Mouse (Mus musculus) olfactory bulb, adult 2 months (tissue): ENCODE measurements around the gene Scrg1. TPM values are rescaled to one million over a fixed set of nuclear protein-coding genes. Genes with fewer than 3 reads are reported as not detected.

ENCODE experiments used
- H3K27ac ChIP-seq: fragments of 200-500 bp; 2 replicates; pipeline ENCODE4 v1.5.1; 2012; ENCODE audit warnings: low read depth, low read length; ENCODE audit not compliant: insufficient read depth
- H3K4me1 ChIP-seq: fragments of 200-500 bp; 2 replicates; pipeline ENCODE4 v1.6.1; 2012; ENCODE audit warnings: low read length; ENCODE audit not compliant: control insufficient read depth, insufficient read depth
- H3K4me3 ChIP-seq: fragments of 200-500 bp; 2 replicates; pipeline ENCODE4 v1.5.1; 2012; ENCODE audit warnings: mild to moderate bottlenecking, low read depth, low read length, moderate library complexity; ENCODE audit not compliant: insufficient read depth
- CTCF ChIP-seq: fragments of 200-500 bp; IDR thresholded peaks from 2 replicates; pipeline ENCODE4 v1.5.1; 2012; ENCODE audit warnings: low read depth, mild to moderate bottlenecking, low read length, moderate library complexity; ENCODE audit not compliant: insufficient read depth
- POLR2A ChIP-seq: fragments of 200-500 bp; IDR thresholded peaks from 2 replicates; pipeline ENCODE4 v1.6.1; 2012; ENCODE audit warnings: mild to moderate bottlenecking, low read depth, low read length, moderate library complexity; ENCODE audit not compliant: insufficient read depth
- WGBS: fragments of 180-500 bp; shearing (Covaris S2); methylation state at CpG from one replicate; pipeline ENCODE4 v1.1.7; 2018; 5-methylcytosine and 5-hydroxymethylcytosine counted together
- polyA plus RNA-seq: library from polyadenylated mRNA; stranded (reverse); fragments of >200 nt; gene quantifications from 2 replicates; pipeline ENCODE4 v1.2.4, GENCODE M21; 2012; ENCODE audit warnings: low replicate concordance; ENCODE audit not compliant: missing spikeins, insufficient read depth, insufficient read length

Scrg1 gene
- not detected in 2 replicates for polyA plus RNA-seq

DNA sequence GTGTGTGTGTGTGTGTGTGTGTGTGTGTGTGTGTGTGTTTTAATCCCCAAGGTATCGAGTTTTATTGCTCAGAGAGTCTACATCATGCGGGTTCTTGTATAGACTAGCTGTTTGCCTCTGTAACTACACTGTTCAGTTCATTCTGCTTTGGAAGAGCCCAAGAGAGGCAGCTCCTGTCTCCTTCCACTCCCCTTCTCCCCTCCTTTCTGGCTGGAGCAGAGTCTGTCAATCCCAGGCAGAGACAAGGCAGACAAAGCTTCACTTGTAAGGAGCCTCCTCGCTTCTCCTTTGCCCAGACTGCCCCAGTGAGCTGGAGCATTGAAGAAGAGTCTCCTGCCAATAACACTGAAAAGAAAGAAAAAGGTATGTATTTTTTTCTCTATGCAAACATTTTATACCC is at the start of gene Scrg1:
Scrg1 (plus strand) TSS at position 159 of the 400 bp plus-strand sequence.
- H3K27ac ChIP-seq: peak within 1 kb of the TSS; percentile 70; the same call in 1 of the 2 replicates
- H3K4me3 ChIP-seq: no peak within 1 kb of the TSS
- 75% methylated on average over 3 of the region's 3 CpGs for WGBS

DNA sequence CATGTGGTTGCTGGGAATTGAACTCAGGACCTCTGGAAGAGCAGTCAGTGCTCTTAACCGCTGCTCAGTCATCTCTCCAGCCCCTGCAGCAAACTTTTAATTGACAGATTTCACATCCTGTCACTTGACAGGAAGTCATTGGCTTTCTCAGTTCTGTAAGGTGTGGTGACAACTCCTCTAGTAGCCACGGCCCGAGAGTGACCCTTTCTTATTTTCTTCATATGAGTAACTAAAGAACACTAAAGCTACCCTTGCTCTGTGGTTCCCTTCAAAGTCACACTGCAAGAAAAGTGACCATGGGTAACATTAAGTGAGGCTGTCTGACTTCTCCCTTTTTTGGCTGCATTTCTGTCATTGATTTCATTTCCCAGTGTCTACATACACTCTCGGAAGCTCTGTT is 49.4 kb upstream of the Scrg1 start:
- WGBS: 95% methylated on average over 4 of the region's 4 CpGs
- H3K4me3 ChIP-seq: no peak overlapping the region
- TF ChIP-seq CTCF: no peak
- no peak for TF ChIP-seq POLR2A
- H3K27ac ChIP-seq: no peak overlapping the region
- H3K4me1 ChIP-seq: peaks cover 3% of the 10 kb centered on the region; the same call in 1 of the 2 replicates

More for the DNA sequence above, at the start of gene Scrg1:
- TF ChIP-seq CTCF (no peak), POLR2A (no peak)
- no peaks in the 10 kb centered on the region for H3K4me1 ChIP-seq

- no peak overlapping the region for H3K4me3 ChIP-seq
- 64% methylated on average over 2 of the region's 2 CpGs for WGBS
- peaks cover 3% of the 10 kb centered on the region; the same call in 1 of the 2 replicates for H3K4me1 ChIP-seq
- no peak overlapping the region for H3K27ac ChIP-seq
- TF ChIP-seq POLR2A (no peak), CTCF (no peak)
Measured at GRCm38 (mm10) chr8:57409333-57409732, 46.4 kb upstream of the Scrg1 start.

GRCm38 (mm10) chr8:57409779-57410472 is 45.8 kb upstream of the Scrg1 start:
- TF ChIP-seq POLR2A: no peak
- TF ChIP-seq CTCF: no peak
- Histone ChIP-seq H3K27ac (no peak overlapping the region), H3K4me3 (no peak overlapping the region), H3K4me1 (peaks cover 3% of the 10 kb centered on the region; the same call in 1 of the 2 replicates)
- 32% methylated on average over 15 of the region's 15 CpGs for WGBS

- no peak for TF ChIP-seq POLR2A
- TF ChIP-seq CTCF: no peak
- H3K4me1 ChIP-seq: peaks cover 3% of the 10 kb centered on the region; the same call in 1 of the 2 replicates
- WGBS: 30% methylated on average over 16 of the region's 16 CpGs
- H3K4me3 ChIP-seq: no peak overlapping the region
- H3K27ac ChIP-seq: no peak overlapping the region
Measured at GRCm38 (mm10) chr8:57410473-57410863, 45.3 kb upstream of the Scrg1 start.

DNA sequence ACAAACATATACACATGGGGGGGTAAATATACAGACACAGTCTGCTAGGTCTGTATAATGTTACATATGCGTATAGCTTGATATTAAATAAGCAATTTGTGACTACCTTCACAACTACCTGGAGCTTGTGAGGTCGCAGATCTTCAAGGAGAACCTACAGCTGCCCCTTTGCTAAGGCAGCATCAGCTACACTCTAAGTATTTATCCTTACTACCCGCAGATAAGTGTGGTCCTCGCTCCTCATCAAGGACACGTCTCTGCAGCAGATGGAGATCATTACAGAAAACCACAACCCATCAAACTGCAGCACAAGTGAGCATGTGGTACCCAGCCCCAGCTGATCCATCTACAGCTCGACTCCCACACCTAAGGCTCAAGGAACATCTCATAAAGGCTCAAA is 44.4 kb upstream of the Scrg1 start:
- H3K4me3 ChIP-seq: no peak overlapping the region
- WGBS: 92% methylated on average over 6 of the region's 6 CpGs
- no peak for TF ChIP-seq CTCF
- TF ChIP-seq POLR2A: no peak
- no peak overlapping the region for H3K27ac ChIP-seq
- peaks cover 3% of the 10 kb centered on the region; the same call in 1 of the 2 replicates for H3K4me1 ChIP-seq

DNA sequence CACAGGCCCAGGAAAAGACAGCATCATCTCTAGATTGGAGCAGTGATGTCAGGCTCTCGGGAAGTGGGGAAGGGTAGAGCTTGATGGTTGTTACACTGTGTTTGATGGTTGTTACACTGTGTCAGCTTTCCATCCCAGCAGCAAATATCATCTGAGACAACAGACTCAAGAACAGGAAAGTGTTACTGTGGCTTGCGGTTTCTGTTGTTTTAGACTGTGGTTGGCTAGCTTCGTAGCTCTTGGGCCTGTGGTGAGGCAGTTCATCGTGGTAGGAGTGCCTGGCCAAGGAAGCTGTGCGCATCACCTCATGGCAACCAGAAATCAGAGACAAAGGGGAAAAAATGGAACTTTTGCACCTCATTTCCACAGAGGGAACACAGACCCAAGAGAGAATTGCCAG is 38.9 kb upstream of the Scrg1 start:
- Histone ChIP-seq H3K4me3 (no peak overlapping the region), H3K27ac (no peak overlapping the region), H3K4me1 (no peaks in the 10 kb centered on the region)
- WGBS: 97% methylated on average over 5 of the region's 5 CpGs
- TF ChIP-seq CTCF (no peak), POLR2A (no peak)

- TF ChIP-seq CTCF: no peak
- no peak for TF ChIP-seq POLR2A
- Histone ChIP-seq H3K4me3 (no peak overlapping the region), H3K27ac (no peak overlapping the region), H3K4me1 (no peaks in the 10 kb centered on the region)
- WGBS: 10% methylated on average over 3 of the region's 3 CpGs
Measured at GRCm38 (mm10) chr8:57426074-57426473, 29.6 kb upstream of the Scrg1 start.

DNA sequence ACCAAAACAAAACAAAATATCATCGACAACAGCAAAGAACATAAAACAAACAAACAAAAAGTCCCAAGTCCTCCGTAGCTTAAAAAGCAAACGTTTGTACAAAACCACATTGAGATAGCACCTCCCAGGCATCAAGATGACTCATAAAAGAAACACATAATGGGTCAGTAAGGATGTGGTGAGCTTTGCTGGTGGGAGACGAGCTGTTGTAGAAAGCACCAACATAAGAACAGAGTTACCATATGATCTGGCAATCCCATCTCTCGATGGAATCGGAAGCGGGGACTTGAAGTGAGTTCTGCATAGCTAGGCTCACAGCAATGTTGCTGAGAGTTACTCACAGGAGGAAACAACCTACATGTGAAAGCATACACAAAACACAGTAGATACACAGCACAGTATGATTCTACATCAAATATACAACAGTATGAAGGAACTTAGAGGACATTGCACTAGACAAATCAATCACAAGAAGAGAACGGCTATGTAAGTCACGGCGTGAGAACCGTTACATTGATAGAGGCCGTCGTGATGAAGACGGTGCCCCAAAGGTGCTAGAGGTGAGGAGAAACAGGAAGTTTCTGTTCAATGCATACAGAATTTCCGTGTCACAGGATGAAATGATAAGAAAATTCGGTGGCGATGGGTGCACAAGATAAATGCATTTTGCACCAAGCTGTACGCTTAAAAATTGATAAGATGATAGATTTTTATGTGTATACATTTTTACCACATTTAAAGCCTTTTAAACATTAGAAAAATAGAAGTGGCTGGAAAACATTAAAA is 27.9 kb upstream of the Scrg1 start:
- Histone ChIP-seq H3K4me3 (no peak overlapping the region), H3K4me1 (no peaks in the 10 kb centered on the region), H3K27ac (no peak overlapping the region)
- 76% methylated on average over 18 of the region's 18 CpGs for WGBS
- TF ChIP-seq CTCF (no peak), POLR2A (no peak)
